Mouse (Mus musculus) heart, adult 2 months (tissue): ENCODE measurements around the gene Ctxn1.

Source experiments
- CTCF ChIP-seq: fragments of 200-600 bp; IDR thresholded peaks from 2 replicates; pipeline ENCODE4 v1.8.1; 2022; ENCODE audit warnings: antibody characterized with exemption, mild to moderate bottlenecking, moderate library complexity
- EP300 ChIP-seq: fragments of 200-500 bp; IDR thresholded peaks from 2 replicates; pipeline ENCODE4 v1.6.1; 2011; ENCODE audit warnings: low read depth, low read length, control low read depth; ENCODE audit not compliant: insufficient read depth

- no peak for TF ChIP-seq CTCF
- no peak for TF ChIP-seq EP300
Measured at GRCm38 (mm10) chr8:4212809-4213209, 46.3 kb downstream of the Ctxn1 start.
